Mouse (Mus musculus) ovary, postnatal 14 days (tissue): ENCODE measurements around the gene Stil.

ENCODE experiments used
- DNase-seq: peaks from one replicate; pipeline ENCODE4 v3.0.0; 2022; ENCODE audit warnings: low spot score

The Stil gene

GRCm38 (mm10) chr4:115051245-115051644 is 51.3 kb downstream of the Stil start:
- DNase-seq, result no peak

GRCm38 (mm10) chr4:115052343-115053005 is 52.5 kb downstream of the Stil start:
- no peak for DNase-seq

GRCm38 (mm10) chr4:115055044-115055443 is 55.1 kb downstream of the Stil start:
- DNase-seq, result no peak

GRCm38 (mm10) chr4:115055691-115056090 is 55.7 kb downstream of the Stil start:
- no peak for DNase-seq

- no peak for DNase-seq
Measured at GRCm38 (mm10) chr4:115056371-115056920, 56.5 kb downstream of the Stil start, which contains the start of gene Tal1. Gene Tal1 (plus strand): TSS chr4:115056426.

GRCm38 (mm10) chr4:115056921-115057673 is 57.1 kb downstream of the Stil start:
- no peak for DNase-seq

- no peak for DNase-seq
Measured at GRCm38 (mm10) chr4:115057674-115058316, 57.8 kb downstream of the Stil start.

- DNase-seq, result no peak
Measured at GRCm38 (mm10) chr4:115058317-115058761, 58.4 kb downstream of the Stil start.

- DNase-seq, result no peak
Measured at GRCm38 (mm10) chr4:115058871-115059590, 59.1 kb downstream of the Stil start.

GRCm38 (mm10) chr4:115059871-115060270 is 59.9 kb downstream of the Stil start:
- no peak for DNase-seq

GRCm38 (mm10) chr4:115060753-115061152 is 60.8 kb downstream of the Stil start:
- no peak for DNase-seq

GRCm38 (mm10) chr4:115062540-115062874 is 62.5 kb downstream of the Stil start:
- no peak for DNase-seq

- no peak for DNase-seq
Measured at GRCm38 (mm10) chr4:115062875-115063517, 63.0 kb downstream of the Stil start.

GRCm38 (mm10) chr4:115063518-115064239 is 63.7 kb downstream of the Stil start:
- DNase-seq, result no peak

GRCm38 (mm10) chr4:115071668-115072067 is 71.7 kb downstream of the Stil start:
- DNase-seq, result no peak

- no peak for DNase-seq
Measured at GRCm38 (mm10) chr4:115074789-115075188, 74.8 kb downstream of the Stil start.

GRCm38 (mm10) chr4:115075204-115075915 is 75.4 kb downstream of the Stil start:
- DNase-seq, result no peak

GRCm38 (mm10) chr4:115078892-115079820 is 79.2 kb downstream of the Stil start:
- no peak for DNase-seq

GRCm38 (mm10) chr4:115079821-115080349 is 79.9 kb downstream of the Stil start:
- DNase-seq, result no peak
